ENCODE assay signal across 1 mouse cellular context in the genomic region with DNA sequence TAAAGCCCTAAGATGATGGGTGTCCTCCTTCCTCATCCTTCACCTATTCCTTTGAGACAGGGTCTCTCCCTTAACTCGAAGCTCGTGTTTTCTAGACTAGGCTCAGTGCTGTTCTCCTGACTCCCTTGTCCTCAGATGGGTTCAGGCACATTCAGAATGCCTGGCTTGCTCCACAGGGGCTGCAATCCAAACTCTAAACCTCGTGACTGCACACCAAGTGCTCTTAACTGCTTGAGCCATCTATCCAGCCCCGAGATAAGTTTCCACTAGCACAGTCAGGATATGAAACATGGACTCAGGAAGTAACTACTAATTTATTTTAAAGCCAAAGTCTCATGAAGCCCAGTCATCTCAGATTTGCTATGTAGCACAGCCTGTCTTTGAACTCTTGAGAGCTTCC.
TF ChIP-seq lines count a peak whose summit lies in the region.

No protein-coding gene starts in this region.

TF ChIP-seq in myocyte, 11 proteins besides CTCF, POLR2A, EP300 and RAD21:
- TF ChIP-seq SRF (IDR thresholded peaks at IDR 0.05; ENCODE audit: control insufficient read depth, insufficient read length, low read depth) (no peak), E2F4 (IDR thresholded peaks at IDR 0.05; ENCODE audit: insufficient read depth) (no peak), CEBPB (IDR thresholded peaks at IDR 0.05; ENCODE audit: insufficient read depth, poor library complexity, severe bottlenecking) (no peak), MYOG (IDR thresholded peaks at IDR 0.05; ENCODE audit: control insufficient read depth in 1 of 3, insufficient read depth in 1 of 3, insufficient read length in 2 of 3, low read depth in 2 of 3) (no peak), TCF3 (IDR thresholded peaks at IDR 0.05; ENCODE audit: insufficient read length, low read depth) (no peak), MYOD1 (IDR thresholded peaks at IDR 0.05; ENCODE audit: control insufficient read depth in 1 of 3, insufficient read length in 2 of 3, low read depth in 2 of 3) (no peak), MAX (IDR thresholded peaks at IDR 0.05; ENCODE audit: low read depth) (no peak), TCF12 (IDR thresholded peaks at IDR 0.05; ENCODE audit: insufficient read depth, poor library complexity, severe bottlenecking) (no peak)
